8 mouse cellular contexts compared by ENCODE assay signal in the genomic region with DNA sequence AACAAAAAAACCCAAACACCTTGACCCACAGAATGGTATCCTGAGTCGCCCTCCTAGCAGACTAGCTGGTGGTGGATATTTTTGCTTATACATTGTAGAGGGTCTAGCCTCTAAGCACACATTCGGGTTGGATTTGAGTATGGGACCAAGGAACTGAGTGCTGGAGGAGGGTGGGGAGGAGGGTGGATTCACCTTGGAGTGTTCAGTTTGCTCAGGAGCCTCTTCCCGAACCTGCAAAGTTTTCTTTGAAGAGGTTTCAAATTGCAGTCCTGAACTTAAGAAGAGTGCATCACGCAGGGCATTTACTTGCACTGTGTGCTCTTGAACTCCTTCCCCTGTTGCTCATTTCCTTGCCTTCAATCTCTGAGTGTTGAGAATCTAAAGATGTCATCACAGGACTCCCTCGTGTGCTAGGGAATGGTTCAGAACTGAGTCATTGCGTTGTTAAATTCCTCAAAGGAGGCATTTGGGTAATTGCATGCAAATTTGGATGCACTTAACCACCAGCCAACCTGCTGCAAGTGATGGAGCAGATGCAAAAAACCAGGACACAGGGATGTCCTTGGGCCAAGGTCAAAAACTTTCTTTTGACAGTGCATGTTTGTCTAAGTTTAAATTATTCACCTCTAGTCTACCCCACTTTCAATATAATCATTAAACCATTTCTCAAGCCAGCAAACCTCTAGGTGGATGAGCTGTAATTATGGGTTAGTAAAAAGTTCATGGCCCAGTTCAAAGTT. TPM values are rescaled to one million over a fixed set of nuclear protein-coding genes. Genes with fewer than 3 reads are reported as not detected.
DNase-seq lines count a peak whose midpoint lies in the region; ATAC-seq lines count a peak whose summit lies in the region.

No protein-coding gene starts in this region.

- H3K4me2 ChIP-seq in lung, embryonic 16.5 days (ENCODE audit: low read depth, low read length) = peak overlapping the region; percentile 73
- H3K4me2 ChIP-seq in embryonic facial prominence, embryonic 13.5 days = peak overlapping the region; percentile 66

- H3K9me3 ChIP-seq in lung, embryonic 16.5 days (ENCODE audit: control insufficient read depth, low read length) = no peaks in the 10 kb centered on the region
- no peaks in the 10 kb centered on the region for H3K9me3 ChIP-seq in embryonic facial prominence, embryonic 13.5 days

- no peak for DNase-seq in lung, postnatal 25 days (ENCODE audit: low spot score)
- DNase-seq in kidney, adult 9 months = peak; percentile 80
- peak; percentile 39 for DNase-seq in naive thymus-derived CD4-positive, alpha-beta T cell, adult 2 months (ENCODE audit: low read depth)
- no peak for DNase-seq in layer of hippocampus, postnatal 36 days
- no peak for DNase-seq in right cerebral cortex, postnatal 36 days (ENCODE audit: low spot score in 2 of 2)

- H3K9ac ChIP-seq in lung, embryonic 16.5 days (ENCODE audit: low read length) = peak overlapping the region; percentile 90
- peak overlapping the region; percentile 86 for H3K9ac ChIP-seq in embryonic facial prominence, embryonic 13.5 days

- no peaks in the 10 kb centered on the region for H3K36me3 ChIP-seq in lung, embryonic 16.5 days (ENCODE audit: control insufficient read depth, insufficient read depth, low read length)
- H3K36me3 ChIP-seq in embryonic facial prominence, embryonic 13.5 days = no peaks in the 10 kb centered on the region

- peak overlapping the region; percentile 91 for H3K4me3 ChIP-seq in lung, embryonic 16.5 days (ENCODE audit: low read length)
- H3K4me3 ChIP-seq in embryonic facial prominence, embryonic 13.5 days = peak overlapping the region; percentile 79

- 6% methylated on average over 6 of the region's 6 CpGs for WGBS in lung, embryonic 16.5 days
- 4% methylated on average over 6 of the region's 6 CpGs for WGBS in embryonic facial prominence, embryonic 13.5 days

- H3K27ac ChIP-seq in lung, embryonic 16.5 days (ENCODE audit: low read length) = peak overlapping the region; percentile 98
- peak overlapping the region; percentile 99 for H3K27ac ChIP-seq in embryonic facial prominence, embryonic 13.5 days

- no peaks in the 10 kb centered on the region for H3K27me3 ChIP-seq in lung, embryonic 16.5 days (ENCODE audit: control insufficient read depth, insufficient read depth, low read depth, low read length)
- no peaks in the 10 kb centered on the region for H3K27me3 ChIP-seq in embryonic facial prominence, embryonic 13.5 days

- H3K4me1 ChIP-seq in lung, embryonic 16.5 days (replicated peaks; ENCODE audit: control insufficient read depth, insufficient read depth, low read length) = peaks cover 21% of the 10 kb centered on the region
- peaks cover 22% of the 10 kb centered on the region for H3K4me1 ChIP-seq in embryonic facial prominence, embryonic 13.5 days

- no peak for ATAC-seq in lung, embryonic 16.5 days (ENCODE audit: low read depth)
- no peak for ATAC-seq in embryonic facial prominence, embryonic 13.5 days (ENCODE audit: insufficient number of reproducible peaks, insufficient read depth, low FRiP score, low TSS enrichment, low read depth)
- ATAC-seq in frontal cortex, adult (ENCODE audit: low TSS enrichment) = no peak

RNA-seq across cellular contexts. Expression of a gene that starts 1.7 kb away (rescaled TPM):
- 222 and 248 TPM in 2 replicates for polyA plus RNA-seq in lung, embryonic 16.5 days (2015; fragmentation: Nextera tagmentation; extraction: Ambion mirVana)
- polyA plus RNA-seq in embryonic facial prominence, embryonic 13.5 days (2015; fragmentation: Nextera tagmentation; extraction: Ambion mirVana) = 230 and 267 TPM in 2 replicates
- total RNA-seq in layer of hippocampus, postnatal 36 days (2021) = 100 to 1,000 TPM; 291 to 308 TPM

RNA-seq across cellular contexts. Expression of a gene that starts 32.3 kb away (rescaled TPM):
- polyA plus RNA-seq in lung, embryonic 16.5 days (2015; fragmentation: Nextera tagmentation; extraction: Ambion mirVana) = 33.8 and 34.7 TPM in 2 replicates
- 29.7 and 36.0 TPM in 2 replicates for polyA plus RNA-seq in embryonic facial prominence, embryonic 13.5 days (2015; fragmentation: Nextera tagmentation; extraction: Ambion mirVana)
- 10 to 100 TPM; 42.2 to 46.2 TPM for total RNA-seq in layer of hippocampus, postnatal 36 days (2021)

RNA-seq across cellular contexts. Expression of a gene that starts 48.5 kb away (rescaled TPM):
- 11.3 and 13.2 TPM in 2 replicates for polyA plus RNA-seq in lung, embryonic 16.5 days (2015; fragmentation: Nextera tagmentation; extraction: Ambion mirVana)
- polyA plus RNA-seq in embryonic facial prominence, embryonic 13.5 days (2015; fragmentation: Nextera tagmentation; extraction: Ambion mirVana) = 9.8 and 10.6 TPM in 2 replicates
- 1 to 10 TPM; 8.3 to 8.8 TPM for total RNA-seq in layer of hippocampus, postnatal 36 days (2021)

Comparison
In these comparisons a context has a peak if more than half of its experiments do, and no peak if none do; other contexts are left out.
1. DNase-seq: peak in kidney, adult 9 months (single experiment) and naive thymus-derived CD4-positive, alpha-beta T cell, adult 2 months (single experiment); none in lung, postnatal 25 days (single experiment), layer of hippocampus, postnatal 36 days (0 of 2) and right cerebral cortex, postnatal 36 days (0 of 2).